Mouse (Mus musculus) heart, adult 2 months (tissue): Measurements from ENCODE around the gene Dcakd. TPM values are rescaled to one million over a fixed set of nuclear protein-coding genes. Genes with fewer than 3 reads are reported as not detected.
A peak's percentile ranks its signal among the peaks of the same experiment; 100 is the strongest.

ENCODE experiments used
- DNase-seq, 2 experiments: peaks; one replicate each; pipeline ENCODE4 v3.0.0; 2021
- H3K27ac ChIP-seq: fragments of 200-600 bp; 2 replicates; pipeline ENCODE4 v1.8.1; 2022
- H3K27me3 ChIP-seq: fragments of 200-500 bp; 2 replicates; pipeline ENCODE4 v1.6.1; 2012; ENCODE audit warnings: mild to moderate bottlenecking, low read length, inconsistent platforms, mixed read lengths; ENCODE audit not compliant: control insufficient read depth, insufficient read depth
- H3K36me3 ChIP-seq: fragments of 200-500 bp; 2 replicates; pipeline ENCODE4 v1.6.1; 2012; ENCODE audit warnings: low read length, inconsistent platforms; ENCODE audit not compliant: control insufficient read depth, insufficient read depth
- H3K4me1 ChIP-seq: fragments of 200-500 bp; 2 replicates; pipeline ENCODE4 v1.6.1; 2011; ENCODE audit warnings: low read length; ENCODE audit not compliant: control insufficient read depth, insufficient read depth
- H3K4me3 ChIP-seq: fragments of 200-600 bp; 2 replicates; pipeline ENCODE4 v1.8.1; 2022
- H3K79me2 ChIP-seq: fragments of 200-500 bp; replicated peaks from 2 replicates; pipeline ENCODE4 v1.6.1; 2012; ENCODE audit warnings: mild to moderate bottlenecking, inconsistent platforms, low read length, moderate library complexity, mixed read lengths; ENCODE audit not compliant: control insufficient read depth, insufficient read depth
- H3K9ac ChIP-seq: fragments of 200-500 bp; 2 replicates; pipeline ENCODE4 v1.6.1; 2012; ENCODE audit warnings: low read depth, mild to moderate bottlenecking, control low read depth, inconsistent platforms, low read length, mixed read lengths
- CTCF ChIP-seq: fragments of 200-600 bp; IDR thresholded peaks from 2 replicates; pipeline ENCODE4 v1.8.1; 2022; ENCODE audit warnings: antibody characterized with exemption, mild to moderate bottlenecking, moderate library complexity
- EP300 ChIP-seq: fragments of 200-500 bp; IDR thresholded peaks from 2 replicates; pipeline ENCODE4 v1.6.1; 2011; ENCODE audit warnings: low read depth, low read length, control low read depth; ENCODE audit not compliant: insufficient read depth
- POLR2A ChIP-seq: fragments of 200-500 bp; IDR thresholded peaks from 2 replicates; pipeline ENCODE4 v1.6.1; 2011; ENCODE audit warnings: mild to moderate bottlenecking, low read depth, low read length, control low read depth; ENCODE audit not compliant: insufficient read depth
- WGBS: fragments of 180-500 bp; shearing (Covaris S2); methylation state at CpG from one replicate; pipeline ENCODE4 v1.1.7; 2018; 5-methylcytosine and 5-hydroxymethylcytosine counted together
- intact Hi-C: fragments of 180-260 bp; cut with DNase I; formaldehyde crosslinking; loops from one replicate; pipeline ENCODE4 v1.15.1; 2025
- polyA plus RNA-seq: library from polyadenylated mRNA; depleted of rRNA; stranded (reverse); fragments of >200 nt; gene quantifications from 2 replicates; pipeline ENCODE4 v1.2.3, GENCODE M21; 2012
- total RNA-seq, 2 experiments: library from RNA; stranded (reverse); gene quantifications; 2 replicates each; pipeline ENCODE4 v1.2.3; 2021

Dcakd gene
- total and polyA plus RNA-seq, 3 experiments = 69.3 to 122 (median 75.0) TPM

DNA sequence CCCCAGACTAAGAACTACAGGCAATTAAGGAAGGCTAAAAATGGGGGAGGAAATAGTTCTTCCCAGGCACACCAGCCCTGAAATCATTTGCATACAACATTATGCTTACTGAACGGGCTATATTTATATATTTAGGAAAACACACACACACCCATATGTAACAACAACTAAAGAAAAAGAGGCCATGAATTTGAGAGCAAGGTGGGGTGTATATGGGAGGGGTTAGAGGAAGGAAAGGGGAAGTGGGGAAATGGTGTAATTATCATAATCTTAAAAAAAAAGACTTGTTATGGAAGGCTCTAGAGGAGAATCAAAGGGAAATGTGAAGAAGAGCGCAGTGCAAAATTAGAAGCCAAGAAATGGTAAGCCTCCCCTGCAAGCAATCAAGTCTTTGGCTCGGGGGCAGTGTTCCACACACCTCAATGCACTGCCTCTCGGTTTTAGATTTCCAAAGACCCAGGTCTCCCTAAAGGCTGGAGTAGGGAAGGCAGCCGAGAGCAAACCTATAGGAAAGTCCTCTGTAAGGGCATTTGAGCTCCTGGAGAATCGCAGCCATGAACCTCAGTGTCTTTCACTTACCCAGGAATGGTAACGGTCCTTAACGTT is 460 bp downstream of the Dcakd start:
- WGBS = 12% methylated on average over 8 of the region's 8 CpGs
- intact Hi-C loops = no loop called here
- H3K9ac ChIP-seq = peak overlapping the region; percentile 82
- H3K27ac ChIP-seq = peak overlapping the region; percentile 94
- H3K4me1 ChIP-seq = peaks cover 5% of the 10 kb centered on the region
- TF ChIP-seq POLR2A = no peak
- TF ChIP-seq EP300 = no peak
- TF ChIP-seq CTCF = no peak
- DNase-seq = no peak
- H3K36me3 ChIP-seq = peaks cover 11% of the 10 kb centered on the region
- H3K4me3 ChIP-seq = peak overlapping the region; percentile 85
- no peaks in the 10 kb centered on the region for H3K27me3 ChIP-seq
- peaks cover 1% of the 10 kb centered on the region; the same call in 1 of the 2 replicates for H3K79me2 ChIP-seq

DNA sequence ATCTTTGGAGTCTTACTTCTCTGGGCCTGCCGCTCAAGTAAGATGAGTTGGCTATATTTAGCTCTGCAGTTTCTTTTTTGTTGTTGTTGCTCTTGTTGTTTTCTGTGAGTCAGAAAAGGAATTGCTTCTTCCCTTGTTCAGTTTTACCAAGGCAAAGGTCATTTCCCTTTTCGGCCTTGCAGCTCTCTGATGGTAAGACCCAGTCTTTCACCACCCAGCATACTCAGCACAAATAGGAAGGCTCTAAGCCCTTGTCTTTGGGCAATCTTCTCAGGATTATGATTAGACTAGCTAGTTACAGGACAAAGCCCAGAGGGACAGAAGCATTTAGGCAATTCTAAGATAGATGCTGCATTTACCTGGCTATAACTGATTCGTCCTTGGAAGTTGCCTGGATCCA is 1.2 kb downstream of the Dcakd start:
- H3K27me3 ChIP-seq = no peaks in the 10 kb centered on the region
- H3K4me1 ChIP-seq = peaks cover 5% of the 10 kb centered on the region
- peak overlapping the region; percentile 94 for H3K27ac ChIP-seq
- intact Hi-C loops = no loop called here
- TF ChIP-seq POLR2A (no peak), EP300 (no peak), CTCF (no peak)
- WGBS = 65% methylated on average over 3 of the region's 3 CpGs
- no peak for DNase-seq
- no peak overlapping the region for H3K9ac ChIP-seq
- peaks cover 1% of the 10 kb centered on the region; the same call in 1 of the 2 replicates for H3K79me2 ChIP-seq
- peaks cover 9% of the 10 kb centered on the region for H3K36me3 ChIP-seq
- H3K4me3 ChIP-seq = no peak overlapping the region; the same call in 1 of the 2 replicates

DNA sequence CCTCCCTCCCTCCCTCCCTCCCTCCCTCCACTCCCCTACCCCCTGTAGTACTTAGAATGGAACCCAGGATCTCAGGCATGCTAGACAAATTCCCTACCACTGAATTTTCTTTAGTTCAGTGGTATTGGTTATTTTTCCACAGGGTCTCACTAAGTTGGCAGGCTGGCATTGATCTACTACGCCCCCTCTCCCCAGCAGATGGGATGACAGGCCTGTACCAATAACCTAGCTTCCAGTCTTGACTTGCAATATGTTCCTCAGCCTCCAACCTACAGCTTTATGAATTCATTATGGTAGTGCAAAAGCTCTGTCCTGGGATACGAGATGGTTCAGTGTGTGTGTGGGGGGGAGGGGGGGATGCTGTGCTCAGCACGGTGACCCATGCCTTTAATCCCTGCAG is 4.2 kb downstream of the Dcakd start:
- no peak for DNase-seq
- Histone ChIP-seq H3K9ac (no peak overlapping the region), H3K36me3 (peaks cover 5% of the 10 kb centered on the region), H3K27me3 (no peaks in the 10 kb centered on the region), H3K27ac (no peak overlapping the region), H3K4me1 (peaks cover 5% of the 10 kb centered on the region), H3K79me2 (0 out of 2 replicates have a peak, but pooled peaks cover 1% of the 10 kb centered on the region), H3K4me3 (no peak overlapping the region)
- WGBS = 91% methylated on average over 3 of the region's 3 CpGs
- intact Hi-C loops = no loop called here
- TF ChIP-seq POLR2A = no peak
- TF ChIP-seq CTCF = no peak
- no peak for TF ChIP-seq EP300

DNA sequence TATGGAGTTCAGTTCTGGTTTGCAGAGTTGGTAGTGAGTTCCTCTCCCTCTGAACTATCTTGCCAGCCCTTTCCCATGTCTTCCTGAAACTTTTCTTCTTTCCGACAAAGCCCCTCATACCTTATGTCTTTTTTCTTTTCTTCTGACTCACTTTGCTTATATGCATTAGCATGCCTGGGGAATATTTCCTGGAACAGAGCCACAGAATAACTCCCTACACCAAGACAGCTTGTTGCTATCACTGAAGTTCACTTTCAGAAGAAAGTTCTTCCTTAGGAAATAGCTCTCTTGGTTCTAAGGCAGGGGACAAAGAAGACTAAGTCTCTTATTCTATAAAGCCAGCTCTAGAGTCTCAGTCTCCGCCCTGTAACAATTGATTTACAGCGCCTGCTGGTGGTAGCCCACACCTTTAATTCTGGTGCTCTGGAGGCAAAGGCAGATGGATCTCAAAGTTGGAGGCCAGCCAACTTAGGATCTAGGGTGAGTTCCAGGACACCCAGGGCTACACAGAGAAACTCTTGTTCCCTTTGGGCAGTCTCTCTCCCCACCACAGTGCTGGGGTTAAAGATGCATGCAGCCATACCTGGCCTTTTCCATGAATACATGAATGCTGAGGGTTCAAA is 7.3 kb downstream of the Dcakd start:
- TF ChIP-seq EP300 (no peak), POLR2A (no peak), CTCF (peak; percentile 29)
- no peak for DNase-seq

DNA sequence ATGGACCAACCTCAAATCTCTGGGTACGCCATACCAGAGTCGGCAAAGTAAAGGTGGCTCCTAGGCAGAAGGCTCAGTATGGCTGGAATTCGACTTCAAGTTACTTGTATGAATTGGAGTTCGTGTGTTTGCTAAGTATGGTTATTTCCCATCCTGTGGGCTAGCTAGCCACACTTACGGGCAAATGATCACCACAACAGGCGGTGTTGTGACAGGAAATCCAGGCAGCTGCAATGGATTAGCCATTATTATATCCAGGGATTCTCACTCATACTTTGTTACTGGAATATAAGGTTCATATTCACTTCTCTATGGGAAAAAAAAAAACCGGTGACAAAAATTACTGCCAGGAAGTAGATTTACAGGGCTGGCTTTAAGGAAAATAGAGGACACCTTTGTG is 8.8 kb downstream of the Dcakd start:
- TF ChIP-seq POLR2A (no peak), EP300 (no peak), CTCF (no peak)

More for the DNA sequence above, 7.3 kb downstream of the Dcakd start:
- Histone ChIP-seq H3K27ac (no peak overlapping the region), H3K36me3 (no peaks in the 10 kb centered on the region), H3K9ac (no peak overlapping the region), H3K4me1 (peaks cover 2% of the 10 kb centered on the region; the same call in 1 of the 2 replicates), H3K27me3 (no peaks in the 10 kb centered on the region), H3K4me3 (no peak overlapping the region), H3K79me2 (no peaks in the 10 kb centered on the region)
- intact Hi-C loops = no loop called here
- 71% methylated on average over 3 of the region's 3 CpGs for WGBS

DNA sequence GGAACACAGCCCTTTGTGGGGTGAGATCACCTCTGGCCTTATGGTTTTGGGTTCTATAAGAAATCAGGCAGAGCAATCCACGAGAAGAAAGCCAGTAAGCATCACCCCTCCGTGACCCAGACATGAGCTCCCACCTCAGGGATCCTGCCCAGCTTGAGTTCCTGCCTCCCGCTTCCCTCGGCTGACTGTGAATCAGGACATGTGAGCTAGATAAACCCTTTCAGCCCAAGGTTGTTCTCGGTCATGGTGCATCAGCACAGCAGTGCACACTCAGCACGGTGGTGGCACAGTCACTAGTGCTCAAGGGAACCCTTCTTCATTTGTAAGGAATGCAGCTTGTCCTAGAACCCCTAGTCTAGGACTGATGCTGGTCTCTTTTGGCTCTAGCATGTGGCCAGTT is 9.3 kb downstream of the Dcakd start:
- intact Hi-C loops = no loop called here
- 70% methylated on average over 6 of the region's 6 CpGs for WGBS
- no peak for DNase-seq
- Histone ChIP-seq H3K4me3 (no peak overlapping the region), H3K4me1 (peaks cover 3% of the 10 kb centered on the region; the same call in 1 of the 2 replicates), H3K9ac (no peak overlapping the region), H3K36me3 (no peaks in the 10 kb centered on the region), H3K27me3 (no peaks in the 10 kb centered on the region), H3K79me2 (no peaks in the 10 kb centered on the region), H3K27ac (no peak overlapping the region)
- TF ChIP-seq CTCF = no peak
- no peak for TF ChIP-seq POLR2A
- no peak for TF ChIP-seq EP300

More for the DNA sequence above, 8.8 kb downstream of the Dcakd start:
- Histone ChIP-seq H3K36me3 (no peaks in the 10 kb centered on the region), H3K79me2 (no peaks in the 10 kb centered on the region), H3K4me1 (peaks cover 3% of the 10 kb centered on the region; the same call in 1 of the 2 replicates), H3K9ac (no peak overlapping the region), H3K4me3 (no peak overlapping the region), H3K27ac (no peak overlapping the region), H3K27me3 (no peaks in the 10 kb centered on the region)
- WGBS = 80% methylated on average over 7 of the region's 7 CpGs
- DNase-seq = no peak
- intact Hi-C loops = no loop called here
